Mouse (Mus musculus): ENCODE data around the gene Slc16a6.

DNA sequence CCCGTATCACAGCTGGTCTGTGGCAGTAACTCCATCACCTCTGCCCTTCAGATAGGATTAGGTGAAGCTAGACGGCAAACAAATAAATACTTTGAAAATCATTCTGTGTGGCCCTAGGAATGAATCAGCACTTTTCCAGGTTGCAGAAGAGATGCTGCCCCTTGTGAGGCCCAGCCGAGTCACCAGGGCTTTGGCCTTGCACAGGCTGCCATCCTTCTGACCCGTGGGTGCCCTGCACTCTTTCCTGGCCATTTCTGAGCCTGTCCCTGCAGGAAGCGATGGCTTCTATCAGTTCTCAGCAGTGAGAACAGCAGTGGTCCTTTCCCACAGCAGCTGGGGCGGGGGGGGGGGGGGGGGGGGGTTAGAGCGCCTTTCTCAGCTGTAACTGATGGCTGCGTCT is 36.5 kb downstream of the Slc16a6 start:
- TF ChIP-seq POLR2A (IDR thresholded peaks at IDR 0.05; ENCODE audit: extremely low read depth, insufficient read depth, low read length) (no peak), CTCF (IDR thresholded peaks at IDR 0.05; ENCODE audit: extremely low read depth, insufficient read depth, low read length) (no peak)

Measured in cortical plate, adult 2 months (tissue).